Mouse (Mus musculus) heart, adult 2 months (tissue): Measurements from ENCODE around the gene Naa80.

ENCODE experiments used
- CTCF ChIP-seq: fragments of 200-600 bp; IDR thresholded peaks from 2 replicates; pipeline ENCODE4 v1.8.1; 2022; ENCODE audit warnings: antibody characterized with exemption, mild to moderate bottlenecking, moderate library complexity
- EP300 ChIP-seq: fragments of 200-500 bp; IDR thresholded peaks from 2 replicates; pipeline ENCODE4 v1.6.1; 2011; ENCODE audit warnings: low read depth, low read length, control low read depth; ENCODE audit not compliant: insufficient read depth
- POLR2A ChIP-seq: fragments of 200-500 bp; IDR thresholded peaks from 2 replicates; pipeline ENCODE4 v1.6.1; 2011; ENCODE audit warnings: mild to moderate bottlenecking, low read depth, low read length, control low read depth; ENCODE audit not compliant: insufficient read depth

GRCm38 (mm10) chr9:107548820-107549219 is 29.9 kb upstream of the Naa80 start:
- TF ChIP-seq POLR2A = no peak
- no peak for TF ChIP-seq EP300
- TF ChIP-seq CTCF = no peak
